Mouse (Mus musculus) cerebellum, adult 9-11 months (tissue): ENCODE measurements around the gene Tmem165.

ENCODE experiments used
- DNase-seq: peaks from one replicate; pipeline ENCODE4 v3.0.0; 2022

The Tmem165 gene

DNA sequence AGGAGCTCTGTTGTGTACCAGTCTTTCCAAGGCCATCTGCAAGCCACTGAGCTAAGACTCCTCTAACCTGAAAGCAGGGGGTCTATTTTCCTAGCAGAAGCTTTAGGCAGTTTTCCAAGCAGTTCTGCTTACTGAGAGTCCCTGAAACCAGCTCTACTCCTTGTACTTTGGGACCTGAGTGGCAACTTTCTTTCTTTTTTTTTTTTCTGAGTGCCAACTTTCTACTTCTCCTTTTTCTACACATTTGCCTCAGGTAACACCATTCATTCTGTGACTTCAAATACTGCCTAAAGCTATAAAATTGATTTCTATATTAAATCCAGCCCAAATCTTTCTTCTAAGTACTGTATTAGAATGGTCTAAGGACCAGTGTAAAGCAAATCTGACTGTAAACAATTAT is 62.9 kb downstream of the Tmem165 start:
- no peak for DNase-seq

- no peak for DNase-seq
These were observed 67.3 kb downstream of the Tmem165 start for GRCm38 (mm10) chr5:76250948-76251347.
